Mouse (Mus musculus) hematopoietic stem cell, adult 5-6 weeks (primary cell): ENCODE data around the gene Ttll11. TPM values are rescaled to one million over a fixed set of nuclear protein-coding genes. Genes with fewer than 3 reads are reported as not detected.
A peak's percentile ranks its signal among the peaks of the same experiment; 100 is the strongest.

Source experiments
- ATAC-seq, 2 experiments: fragments of 125-278 bp in 1 of 2; replicated peaks in 1 of 2; 2 replicates each; pipeline ENCODE4 v1.8.0; 2016 to 2017; ENCODE audit warnings: inconsistent platforms in 2 of 2, mild to moderate bottlenecking in 2 of 2, moderate number of reproducible peaks in 2 of 2, low read depth in 1 of 2, moderate TSS enrichment in 1 of 2; ENCODE audit not compliant: low FRiP score in 2 of 2, poor library complexity in 2 of 2, severe bottlenecking in 2 of 2, insufficient read depth in 1 of 2, low TSS enrichment in 1 of 2
- total RNA-seq: library from RNA; stranded (forward); fragments of 172-1452, 232-1000 nt; gene quantifications from 2 replicates; pipeline ENCODE4 v1.2.3, GENCODE M21; 2017

Ttll11 gene
- total RNA-seq, 1 experiment from 2014 or later, result not detected

- peak in 1 of 2 experiments; percentile 8; a peak in 2 of 4 replicates for ATAC-seq
These were observed 621 bp downstream of the Ttll11 start for GRCm38 (mm10) chr2:35978941-35979643.

- ATAC-seq, result peak; percentile 47 to 58; a peak in 3 of 4 replicates
These were observed 1.3 kb downstream of the Ttll11 start for GRCm38 (mm10) chr2:35978276-35978933.

- no peak for ATAC-seq
These were observed 2.0 kb downstream of the Ttll11 start for GRCm38 (mm10) chr2:35977749-35978148.

- no peak for ATAC-seq
These were observed 7.3 kb downstream of the Ttll11 start for GRCm38 (mm10) chr2:35972259-35973001.

- no peak for ATAC-seq
These were observed 13.7 kb downstream of the Ttll11 start for GRCm38 (mm10) chr2:35965883-35966513.

GRCm38 (mm10) chr2:35963280-35963679 is 16.4 kb downstream of the Ttll11 start:
- ATAC-seq, result no peak

- ATAC-seq, result no peak
These were observed 18.1 kb downstream of the Ttll11 start for GRCm38 (mm10) chr2:35961593-35962127.

- no peak for ATAC-seq
These were observed 22.1 kb downstream of the Ttll11 start for GRCm38 (mm10) chr2:35957471-35958140.

GRCm38 (mm10) chr2:35955211-35955610 is 24.5 kb downstream of the Ttll11 start:
- ATAC-seq, result no peak

- ATAC-seq, result no peak
These were observed 27.3 kb downstream of the Ttll11 start for GRCm38 (mm10) chr2:35952187-35952958.

- ATAC-seq, result no peak
These were observed 34.8 kb downstream of the Ttll11 start for GRCm38 (mm10) chr2:35944896-35945295.

GRCm38 (mm10) chr2:35942960-35943359 is 36.8 kb downstream of the Ttll11 start:
- peak; percentile 63 to 77 for ATAC-seq

GRCm38 (mm10) chr2:35935045-35935444 is 44.7 kb downstream of the Ttll11 start:
- ATAC-seq, result no peak

- ATAC-seq, result no peak
These were observed 46.6 kb downstream of the Ttll11 start for GRCm38 (mm10) chr2:35933116-35933515.

- ATAC-seq, result no peak
These were observed 48.1 kb downstream of the Ttll11 start for GRCm38 (mm10) chr2:35931619-35932018.

- peak; percentile 57 to 69; a peak in 2 of 4 replicates for ATAC-seq
These were observed 49.1 kb downstream of the Ttll11 start for GRCm38 (mm10) chr2:35930498-35931149.
